Mouse (Mus musculus) thymus, adult 18-20 months (tissue): ENCODE results near the gene Spem1.
A peak's percentile ranks its signal among the peaks of the same experiment; 100 is the strongest.

ENCODE experiments used
- DNase-seq, 2 experiments: peaks; one replicate each; pipeline ENCODE4 v3.0.0; 2022; ENCODE audit warnings: mixed read lengths in 2 of 2

Gene Spem1

GRCm38 (mm10) chr11:69799394-69800137 lies 22.4 kb downstream of the Spem1 start:
- DNase-seq, result no peak

- no peak for DNase-seq
Measured at GRCm38 (mm10) chr11:69797924-69798323, 24.1 kb downstream of the Spem1 start.

GRCm38 (mm10) chr11:69795983-69796435 lies 26.0 kb downstream of the Spem1 start:
- DNase-seq, result no peak

- peak; percentile 92 to 95 for DNase-seq
Measured at GRCm38 (mm10) chr11:69795168-69795982, 26.6 kb downstream of the Spem1 start, which contains the start of gene Chrnb1. TSS of gene Chrnb1 (minus strand) at chr11:69795943.

GRCm38 (mm10) chr11:69793429-69793828 lies 28.6 kb downstream of the Spem1 start:
- no peak for DNase-seq

GRCm38 (mm10) chr11:69791420-69791819 lies 30.6 kb downstream of the Spem1 start:
- no peak for DNase-seq

- no peak for DNase-seq
Measured at GRCm38 (mm10) chr11:69789431-69789830, 32.5 kb downstream of the Spem1 start.

GRCm38 (mm10) chr11:69787306-69787705 lies 34.7 kb downstream of the Spem1 start:
- no peak for DNase-seq

- no peak for DNase-seq
Measured at GRCm38 (mm10) chr11:69784793-69785272, 37.1 kb downstream of the Spem1 start.

- DNase-seq, result no peak
Measured at GRCm38 (mm10) chr11:69781828-69782227, 40.2 kb downstream of the Spem1 start.

- DNase-seq, result no peak
Measured at GRCm38 (mm10) chr11:69778985-69779384, 43.0 kb downstream of the Spem1 start.

GRCm38 (mm10) chr11:69778258-69778982 lies 43.6 kb downstream of the Spem1 start:
- DNase-seq, result no peak

GRCm38 (mm10) chr11:69777504-69778257 lies 44.3 kb downstream of the Spem1 start:
- DNase-seq, result no peak

GRCm38 (mm10) chr11:69776488-69776887 lies 45.5 kb downstream of the Spem1 start:
- no peak for DNase-seq

- DNase-seq, result no peak
Measured at GRCm38 (mm10) chr11:69775716-69776115, 46.3 kb downstream of the Spem1 start.

GRCm38 (mm10) chr11:69774961-69775360 lies 47.0 kb downstream of the Spem1 start:
- no peak for DNase-seq
